Mouse (Mus musculus): ENCODE measurements around the gene Prkcz.

- TF ChIP-seq CTCF (IDR thresholded peaks at IDR 0.05; ENCODE audit: extremely low read depth, insufficient read length, insufficient replicate concordance, low read depth, low read length) (no peak), POLR2A (IDR thresholded peaks at IDR 0.05; ENCODE audit: low read depth, low read length) (no peak)
Measured at GRCm38 (mm10) chr4:155281652-155282051, 79.5 kb downstream of the Prkcz start.
